Mouse (Mus musculus) splenic B cell, adult 2 months (primary cell): ENCODE results near the gene Gm28047.
"Not testable (repeated sequence)": the region's sequence is repeated elsewhere in the genome, so short reads cannot be mapped to it uniquely, and the experiment has no call there.

Experiments used
- DNase-seq: peaks from one replicate; pipeline ENCODE4 v3.0.0-alpha.2; 2011; ENCODE audit warnings: low read depth, low spot score
- H3K27me3 ChIP-seq: 2 replicates; pipeline ENCODE4 v1.6.1; 2012; ENCODE audit warnings: mild to moderate bottlenecking, low read length, moderate library complexity, mixed read lengths; ENCODE audit not compliant: control insufficient read depth, poor library complexity, insufficient read depth, severe bottlenecking
- H3K36me3 ChIP-seq: 2 replicates; pipeline ENCODE4 v1.6.1; 2012; ENCODE audit warnings: mild to moderate bottlenecking, low read length, moderate library complexity, mixed read lengths; ENCODE audit not compliant: control insufficient read depth, poor library complexity, insufficient read depth, severe bottlenecking

Gm28047 gene

GRCm38 (mm10) chr15:102651107-102651506, 26.2 kb upstream of the Gm28047 start:
- H3K27me3 ChIP-seq, result no peaks in the 10 kb centered on the region
- DNase-seq, result no peak
- no peaks in the 10 kb centered on the region for H3K36me3 ChIP-seq

- DNase-seq, result no peak
- Histone ChIP-seq H3K36me3 (no peaks in the 10 kb centered on the region), H3K27me3 (no peaks in the 10 kb centered on the region)
Observed at GRCm38 (mm10) chr15:102635817-102636216, 10.9 kb upstream of the Gm28047 start.

GRCm38 (mm10) chr15:102634684-102635083, 9.8 kb upstream of the Gm28047 start:
- no peak for DNase-seq
- Histone ChIP-seq H3K36me3 (no peaks in the 10 kb centered on the region), H3K27me3 (no peaks in the 10 kb centered on the region)

GRCm38 (mm10) chr15:102625687-102626055, 804 bp upstream of the Gm28047 start:
- peak; percentile 90 for DNase-seq
- Histone ChIP-seq H3K27me3 (no peaks in the 10 kb centered on the region), H3K36me3 (no peaks in the 10 kb centered on the region)

- DNase-seq, result peak; percentile 9
- H3K27me3 ChIP-seq, result no peaks in the 10 kb centered on the region
Observed at GRCm38 (mm10) chr15:102624291-102624969, 437 bp downstream of the Gm28047 start.

GRCm38 (mm10) chr15:102623121-102623520, 1.7 kb downstream of the Gm28047 start:
- H3K36me3 ChIP-seq, result no peaks in the 10 kb centered on the region
- no peaks in the 10 kb centered on the region for H3K27me3 ChIP-seq
- no peak for DNase-seq

More at GRCm38 (mm10) chr15:102624291-102624969, 437 bp downstream of the Gm28047 start:
- H3K36me3 ChIP-seq, result no peaks in the 10 kb centered on the region

GRCm38 (mm10) chr15:102622536-102622935, 2.3 kb downstream of the Gm28047 start:
- Histone ChIP-seq H3K27me3 (no peaks in the 10 kb centered on the region), H3K36me3 (no peaks in the 10 kb centered on the region)
- no peak for DNase-seq

- H3K36me3 ChIP-seq, result no peaks in the 10 kb centered on the region
- DNase-seq, result no peak
- no peaks in the 10 kb centered on the region for H3K27me3 ChIP-seq
Observed at GRCm38 (mm10) chr15:102620765-102621164, 4.1 kb downstream of the Gm28047 start.

GRCm38 (mm10) chr15:102619486-102619885, 5.4 kb downstream of the Gm28047 start:
- Histone ChIP-seq H3K36me3 (no peaks in the 10 kb centered on the region), H3K27me3 (no peaks in the 10 kb centered on the region)
- DNase-seq, result no peak

GRCm38 (mm10) chr15:102617654-102618053, 7.2 kb downstream of the Gm28047 start:
- no peaks in the 10 kb centered on the region for H3K27me3 ChIP-seq
- peak; percentile 34 for DNase-seq
- no peaks in the 10 kb centered on the region for H3K36me3 ChIP-seq

GRCm38 (mm10) chr15:102616174-102616573, 8.7 kb downstream of the Gm28047 start:
- no peaks in the 10 kb centered on the region for H3K27me3 ChIP-seq
- H3K36me3 ChIP-seq, result no peaks in the 10 kb centered on the region
- DNase-seq, result no peak

GRCm38 (mm10) chr15:102614224-102614623, 10.6 kb downstream of the Gm28047 start:
- no peaks in the 10 kb centered on the region for H3K36me3 ChIP-seq

GRCm38 (mm10) chr15:102612966-102613365, 11.9 kb downstream of the Gm28047 start:
- no peaks in the 10 kb centered on the region for H3K27me3 ChIP-seq
- DNase-seq, result peak; percentile 36
- H3K36me3 ChIP-seq, result no peaks in the 10 kb centered on the region

More at GRCm38 (mm10) chr15:102614224-102614623, 10.6 kb downstream of the Gm28047 start:
- no peaks in the 10 kb centered on the region for H3K27me3 ChIP-seq
- DNase-seq, result no peak

GRCm38 (mm10) chr15:102608586-102608985, 16.3 kb downstream of the Gm28047 start:
- DNase-seq, H3K27me3 ChIP-seq, H3K36me3 ChIP-seq: not testable (repeated sequence)

GRCm38 (mm10) chr15:102593996-102594656, 30.7 kb downstream of the Gm28047 start:
- H3K27me3 ChIP-seq, result no peaks in the 10 kb centered on the region
- no peak for DNase-seq
- H3K36me3 ChIP-seq, result no peaks in the 10 kb centered on the region
